Mouse (Mus musculus): ENCODE results near the gene Snx14.

DNA sequence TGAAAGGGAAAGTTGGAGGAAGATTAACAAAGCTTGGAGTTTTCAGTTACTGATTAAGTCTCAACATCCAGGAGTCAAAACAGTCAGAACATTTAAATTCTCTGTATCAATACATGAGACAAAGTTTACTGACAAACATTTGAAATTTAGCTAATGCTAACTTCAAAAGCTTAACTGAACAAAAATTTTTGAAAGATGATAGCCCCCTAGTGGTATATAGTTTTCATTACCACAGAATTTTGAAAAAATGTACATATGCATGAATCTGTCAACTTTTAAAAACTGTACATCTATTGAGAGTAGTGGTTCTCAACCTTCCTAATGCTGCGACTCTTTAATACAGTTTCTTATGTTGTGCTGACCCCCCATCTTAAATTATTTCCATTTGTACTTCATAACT is 40.3 kb downstream of the Snx14 start:
- no peak for TF ChIP-seq USF1 (IDR thresholded peaks at IDR 0.05; ENCODE audit: low read depth, low read length)
- no peak for TF ChIP-seq POLR2A (IDR thresholded peaks at IDR 0.05; ENCODE audit: control insufficient read depth in 1 of 2, insufficient read depth in 1 of 2, low read depth in 1 of 2, low read length in 2 of 2, poor library complexity in 1 of 2)
- TF ChIP-seq ZC3H11A (IDR thresholded peaks at IDR 0.05; ENCODE audit: low read depth, low read length): peak; percentile 54
- TF ChIP-seq CTCF (IDR thresholded peaks at IDR 0.05 in 2 of 3, conservative IDR thresholded peaks at IDR 0.05 in 1 of 3; ENCODE audit: control insufficient read depth in 1 of 3, insufficient read depth in 1 of 3, low read depth in 2 of 3, low read length in 3 of 3, poor library complexity in 1 of 3, severe bottlenecking in 1 of 3): peak in 1 of 3 experiments; percentile 59; a peak in 3 of 6 replicates
- TF ChIP-seq UBTF (IDR thresholded peaks at IDR 0.05; ENCODE audit: borderline replicate concordance, insufficient read depth, low read depth, low read length): no peak
- TF ChIP-seq EP300 (IDR thresholded peaks at IDR 0.05; ENCODE audit: low read depth in 1 of 2, low read length in 2 of 2): no peak
- no peak for TF ChIP-seq MAX (IDR thresholded peaks at IDR 0.05; ENCODE audit: low read length)
- no peak for TF ChIP-seq JUND (IDR thresholded peaks at IDR 0.05; ENCODE audit: low read depth, low read length)
- no peak for TF ChIP-seq TBP (IDR thresholded peaks at IDR 0.05; ENCODE audit: low read depth, low read length)
- TF ChIP-seq ZKSCAN1 (IDR thresholded peaks at IDR 0.05; ENCODE audit: low read depth, low read length): no peak
